Mouse (Mus musculus) CH12.LX (cell line): ENCODE data around the gene Prkag1. TPM values are rescaled to one million over a fixed set of nuclear protein-coding genes. Genes with fewer than 3 reads are reported as not detected.

Source experiments
- DNase-seq: peaks from one replicate; pipeline ENCODE4 v3.0.0-alpha.2; 2013; ENCODE audit errors: extremely low read depth
- H3K27ac ChIP-seq: 2 replicates; pipeline ENCODE4 v1.5.1; 2012; ENCODE audit warnings: low read depth, mild to moderate bottlenecking, control low read depth, moderate library complexity; ENCODE audit not compliant: insufficient read depth
- H3K27me3 ChIP-seq: replicated peaks from 2 replicates; pipeline ENCODE3; 2012; ENCODE audit warnings: inconsistent platforms
- H3K36me3 ChIP-seq, 2 experiments: replicated peaks in 1 of 2; 2 replicates each; pipeline versions ENCODE3 to v1.6.1; 2012; ENCODE audit warnings: inconsistent platforms in 1 of 2, low read length in 1 of 2, mild to moderate bottlenecking in 1 of 2, mixed read lengths in 1 of 2, moderate library complexity in 1 of 2; ENCODE audit not compliant: control insufficient read depth in 1 of 2, insufficient read depth in 1 of 2
- H3K4me1 ChIP-seq, 2 experiments: 2 replicates each; pipeline ENCODE4 v1.6.1; 2012; ENCODE audit warnings: inconsistent platforms in 1 of 2, moderate library complexity in 1 of 2; ENCODE audit not compliant: insufficient read depth in 2 of 2, control insufficient read depth in 1 of 2
- H3K4me2 ChIP-seq: 2 replicates; pipeline ENCODE4 v1.6.1; 2012; ENCODE audit warnings: low read depth, mild to moderate bottlenecking, control low read depth; ENCODE audit not compliant: poor library complexity, insufficient read depth, severe bottlenecking
- H3K4me3 ChIP-seq, 3 experiments: fragments of 150-350 bp in 1 of 3; sonication (generic) in 1 of 3; replicated peaks in 1 of 3; 2 replicates each; pipeline versions ENCODE3 to v1.5.1; 2011 to 2012; ENCODE audit warnings: low read depth in 2 of 3, low read length in 2 of 3, mild to moderate bottlenecking in 2 of 3, moderate library complexity in 2 of 3, control low read depth in 1 of 3, improper control_type of control experiment in 1 of 3, inconsistent platforms in 1 of 3, mixed read lengths in 1 of 3; ENCODE audit not compliant: poor library complexity in 1 of 3
- H3K79me2 ChIP-seq: replicated peaks from 2 replicates; pipeline ENCODE4 v1.6.1; 2012; ENCODE audit warnings: mild to moderate bottlenecking, moderate library complexity; ENCODE audit not compliant: control insufficient read depth, poor library complexity, insufficient read depth, severe bottlenecking; ENCODE audit errors: extremely low read depth
- H3K9ac ChIP-seq: 2 replicates; pipeline ENCODE4 v1.6.1; 2012; ENCODE audit warnings: low read depth, mild to moderate bottlenecking, control low read depth, moderate library complexity; ENCODE audit not compliant: insufficient read depth
- H3K9me3 ChIP-seq: replicated peaks from 2 replicates; pipeline ENCODE3; 2012; ENCODE audit warnings: low read length, inconsistent platforms, mixed read lengths
- CHD1 ChIP-seq: IDR thresholded peaks from 2 replicates; pipeline ENCODE4 v1.6.1; 2012; ENCODE audit warnings: low read depth, low read length, improper control_type of control experiment, inconsistent platforms
- CHD2 ChIP-seq: IDR thresholded peaks from 2 replicates; pipeline ENCODE4 v1.6.1; 2011; ENCODE audit warnings: low read length, improper control_type of control experiment
- E2F4 ChIP-seq: IDR thresholded peaks from 2 replicates; pipeline ENCODE4 v1.6.1; 2011; ENCODE audit warnings: low read depth, low read length, improper control_type of control experiment; ENCODE audit not compliant: insufficient replicate concordance
- ELF1 ChIP-seq: IDR thresholded peaks from 2 replicates; pipeline ENCODE4 v1.6.1; 2014; ENCODE audit warnings: low read depth, mild to moderate bottlenecking, inconsistent platforms, low read length, improper control_type of control experiment
- EP300 ChIP-seq: IDR thresholded peaks from 2 replicates; pipeline ENCODE4 v1.6.1; 2011; ENCODE audit warnings: low read length, improper control_type of control experiment
- MAX ChIP-seq: IDR thresholded peaks from 2 replicates; pipeline ENCODE4 v1.6.1; 2011; ENCODE audit warnings: low read length, improper control_type of control experiment
- MAZ ChIP-seq: IDR thresholded peaks from 2 replicates; pipeline ENCODE4 v1.6.1; 2012; ENCODE audit warnings: low read depth, mild to moderate bottlenecking, inconsistent platforms, low read length, improper control_type of control experiment, moderate library complexity
- MEF2A ChIP-seq: IDR thresholded peaks from 2 replicates; pipeline ENCODE4 v1.6.1; 2014; ENCODE audit warnings: low read depth, mild to moderate bottlenecking, inconsistent platforms, low read length, improper control_type of control experiment, borderline replicate concordance
- MXI1 ChIP-seq: IDR thresholded peaks from 2 replicates; pipeline ENCODE4 v1.6.1; 2011; ENCODE audit warnings: mild to moderate bottlenecking, low read depth, low read length, improper control_type of control experiment
- NELFE ChIP-seq: IDR thresholded peaks from 2 replicates; pipeline ENCODE4 v1.6.1; 2011; ENCODE audit warnings: low read depth, low read length, improper control_type of control experiment
- POLR2AphosphoS2 ChIP-seq: IDR thresholded peaks from 2 replicates; pipeline ENCODE4 v1.6.1; 2011; ENCODE audit warnings: low read depth, low read length, improper control_type of control experiment
- RAD21 ChIP-seq: IDR thresholded peaks from 2 replicates; pipeline ENCODE4 v1.6.1; 2011; ENCODE audit warnings: low read depth, mild to moderate bottlenecking, low read length, improper control_type of control experiment, moderate library complexity
- SIN3A ChIP-seq: IDR thresholded peaks from 2 replicates; pipeline ENCODE4 v1.6.1; 2012; ENCODE audit warnings: low read length, improper control_type of control experiment, inconsistent platforms
- UBTF ChIP-seq: IDR thresholded peaks from 2 replicates; pipeline ENCODE4 v1.6.1; 2012; ENCODE audit warnings: low read depth, mild to moderate bottlenecking, inconsistent platforms, low read length, improper control_type of control experiment, moderate library complexity
- ZC3H11A ChIP-seq: IDR thresholded peaks from 2 replicates; pipeline ENCODE4 v1.6.1; 2012; ENCODE audit warnings: low read depth, mild to moderate bottlenecking, inconsistent platforms, low read length, improper control_type of control experiment
- ZNF384 ChIP-seq: IDR thresholded peaks from 2 replicates; pipeline ENCODE4 v1.6.1; 2012; ENCODE audit warnings: low read depth, low read length, improper control_type of control experiment, inconsistent platforms
- dilution Hi-C: fragments of 300-500 bp; cut with MboI; formaldehyde crosslinking; loops from 2 replicates; pipeline ENCODE4 v1.14.3; 2020; ENCODE audit warnings: low sequenced_read_pairs; ENCODE audit not compliant: extremely low pct_unique_long_range_greater_than_20kb, extremely low pct_ligation_motif_present
- in situ Hi-C: fragments of 300-500 bp; cut with MboI; formaldehyde crosslinking; loops from 3 replicates; pipeline ENCODE4 v1.14.3; 2019; ENCODE audit warnings: low sequenced_read_pairs, low pct_ligation_motif_present, low pct_unique_long_range_greater_than_20kb, mixed read lengths
- polyA plus RNA-seq: library from polyadenylated mRNA; unstranded; fragments of >175 nt; gene quantifications from 2 replicates; pipeline ENCODE4 v1.2.1, GENCODE M21; 2012; ENCODE audit warnings: low read depth; ENCODE audit not compliant: insufficient read length
- total RNA-seq, 2 experiments: library from RNA; depleted of rRNA; stranded (reverse); fragments of 300-350 nt in 1 of 2; fragments of >200 nt in 1 of 2; gene quantifications; 2 replicates each; pipeline ENCODE4 v1.2.3; 2012 to 2014

Prkag1 gene
- total and polyA plus RNA-seq, 3 experiments, result 49.4 to 87.5 (median 66.1) TPM

DNA sequence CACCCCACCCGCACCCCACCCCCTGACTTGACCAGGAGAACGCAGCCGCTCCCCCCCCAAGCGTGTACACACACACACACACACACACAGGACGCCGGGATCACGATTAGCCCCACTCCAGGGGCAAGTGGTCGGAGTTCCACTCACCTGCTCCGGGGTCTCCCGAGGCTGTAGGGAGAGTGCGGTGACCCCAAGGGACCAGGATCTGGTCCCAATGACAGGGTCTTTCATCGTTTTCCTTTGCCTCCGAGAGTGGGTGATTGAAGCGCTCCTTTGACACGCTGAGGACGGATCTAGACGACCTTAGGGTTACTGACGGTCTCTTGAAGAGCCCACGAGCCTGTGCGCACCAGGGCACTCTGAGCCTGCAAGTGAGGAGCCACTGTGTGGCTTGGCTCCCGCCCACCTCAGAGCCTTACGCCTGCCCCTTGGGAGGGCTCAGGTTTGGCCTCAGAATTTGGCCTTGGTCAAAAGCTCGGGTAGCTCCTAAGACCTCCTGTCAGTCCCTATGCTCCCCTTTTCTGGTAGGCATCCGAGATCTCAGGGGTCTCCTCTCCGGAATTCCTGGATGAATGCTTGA is 53.0 kb downstream of the Prkag1 start:
- peaks cover 15 to 55% of the 10 kb centered on the region in 2 experiments for H3K4me1 ChIP-seq
- peaks cover 0 to 11% of the 10 kb centered on the region in 2 experiments for H3K36me3 ChIP-seq
- no peak overlapping the region for H3K27ac ChIP-seq
- peak overlapping the region; percentile 45; the same call in 1 of the 2 replicates for H3K4me2 ChIP-seq
- H3K9me3 ChIP-seq, result no peaks in the 10 kb centered on the region
- 0 out of 2 replicates have a peak overlapping the region, but pooled peaks have one; percentile 10 for H3K9ac ChIP-seq
- dilution Hi-C loops, result no loop called here
- DNase-seq, result peak; percentile 49
- in situ Hi-C loops, result no loop called here
- no peaks in the 10 kb centered on the region for H3K79me2 ChIP-seq
- peak overlapping the region in 2 of 3 experiments; percentile 32 to 62 for H3K4me3 ChIP-seq
- TF ChIP-seq SIN3A (no peak), ZC3H11A (no peak)
- peaks cover 2% of the 10 kb centered on the region for H3K27me3 ChIP-seq

DNA sequence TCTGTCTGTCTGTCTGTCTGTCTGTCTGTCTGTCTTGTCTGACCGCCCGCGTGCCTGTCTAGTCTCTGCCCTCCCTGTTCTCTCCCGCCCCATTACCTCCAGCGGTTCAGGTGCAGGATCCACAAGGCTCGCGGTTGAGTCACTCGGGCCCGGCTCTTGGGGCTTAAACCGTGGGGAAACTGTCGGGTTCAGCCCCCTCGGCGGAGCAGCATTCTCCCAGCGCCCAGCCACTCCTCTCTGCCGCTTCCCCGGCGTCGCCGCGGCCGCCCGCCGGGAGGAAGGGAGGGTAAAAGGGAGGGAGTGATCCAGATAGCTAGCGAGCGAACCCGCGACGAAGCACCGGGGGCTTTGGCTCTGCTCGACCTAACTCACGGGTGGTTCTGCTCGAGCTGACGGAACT is 53.6 kb downstream of the Prkag1 start, which contains the start of gene Wnt10b:
Wnt10b (minus strand) TSS at position 389 of the 400 bp plus-strand sequence.
- Histone ChIP-seq H3K9me3 (no peaks in the 10 kb centered on the region), H3K27ac (peak within 1 kb of the TSS; percentile 83; the same call in 1 of the 2 replicates), H3K4me2 (peak within 1 kb of the TSS; percentile 45), H3K27me3 (peaks cover 2% of the 10 kb centered on the region), H3K4me3 (peak within 1 kb of the TSS; percentile 57 to 64 (median 62)), H3K4me1 (peaks cover 15 to 55% of the 10 kb centered on the region in 2 experiments), H3K36me3 (peaks cover 3 to 16% of the 10 kb centered on the region in 2 experiments), H3K9ac (peak within 1 kb of the TSS; percentile 42; the same call in 1 of the 2 replicates), H3K79me2 (no peaks in the 10 kb centered on the region)
- DNase-seq, result no peak
- TF ChIP-seq MEF2A (no peak), MXI1 (peak; percentile 1; the same call in 1 of the 2 replicates), ELF1 (no peak), UBTF (0 out of 2 replicates have a peak, but pooled peaks have one; percentile 55), POLR2AphosphoS2 (no peak), SIN3A (0 out of 2 replicates have a peak, but pooled peaks have one; percentile 49), MAX (no peak), ZC3H11A (no peak), ZNF384 (no peak), E2F4 (no peak), CHD1 (no peak), CHD2 (no peak), MAZ (no peak), EP300 (no peak), RAD21 (no peak), NELFE (no peak)
- dilution Hi-C loops (no loop called here), in situ Hi-C loops (no loop called here)
